Mouse (Mus musculus) layer of hippocampus, adult 9-11 months (tissue): Measurements from ENCODE around the gene Tnxb.
"Not testable (repeated sequence)": the region's sequence is repeated elsewhere in the genome, so short reads cannot be mapped to it uniquely, and the experiment has no call there.

ENCODE experiments used
- DNase-seq: peaks from one replicate; pipeline ENCODE4 v3.0.0; 2022

The Tnxb gene

DNA sequence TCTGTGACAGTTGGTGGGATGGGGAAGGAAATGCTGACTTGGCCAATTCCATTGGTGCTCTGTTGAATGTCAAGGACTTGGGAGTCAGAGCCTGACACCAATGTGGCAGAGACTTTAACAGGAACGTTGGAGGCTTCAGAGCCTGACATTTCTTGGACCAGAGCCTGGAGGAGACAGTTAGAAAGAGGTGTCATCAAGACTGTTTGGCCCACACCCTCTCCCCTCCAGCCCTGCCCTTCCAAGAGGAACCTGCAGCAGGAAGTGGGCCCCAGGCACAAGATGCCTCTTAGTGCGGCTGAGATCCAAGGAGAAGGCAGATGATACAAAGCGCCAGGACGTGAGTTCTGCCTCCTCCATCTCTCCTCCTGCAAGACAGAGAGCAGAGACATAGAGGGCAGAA is 69.9 kb downstream of the Tnxb start:
- DNase-seq: no peak

DNA sequence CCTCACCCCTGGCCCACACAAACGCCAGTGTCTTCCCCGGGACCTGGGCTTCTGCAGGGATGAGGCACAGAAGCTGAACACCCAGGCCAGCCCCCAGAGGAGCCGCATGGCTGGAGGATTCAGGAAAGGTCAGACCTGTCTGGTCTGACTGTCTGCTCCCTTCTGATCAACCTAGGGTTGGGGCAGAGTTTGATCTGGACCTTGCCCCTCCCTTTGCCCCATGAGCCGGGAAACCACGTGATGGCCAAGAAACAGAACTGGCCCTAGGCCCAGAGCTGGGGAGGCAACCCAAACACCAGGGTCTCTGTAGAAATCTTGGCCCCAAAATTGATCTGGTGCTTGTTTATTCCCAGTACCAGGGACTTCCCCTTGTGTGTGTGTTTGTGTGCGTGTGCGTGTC is 73.4 kb downstream of the Tnxb start, which contains the start of gene C4b:
Gene C4b, minus strand, starts transcription at position 164 of the 400 bp plus-strand sequence.
- DNase-seq: peak; percentile 74

DNA sequence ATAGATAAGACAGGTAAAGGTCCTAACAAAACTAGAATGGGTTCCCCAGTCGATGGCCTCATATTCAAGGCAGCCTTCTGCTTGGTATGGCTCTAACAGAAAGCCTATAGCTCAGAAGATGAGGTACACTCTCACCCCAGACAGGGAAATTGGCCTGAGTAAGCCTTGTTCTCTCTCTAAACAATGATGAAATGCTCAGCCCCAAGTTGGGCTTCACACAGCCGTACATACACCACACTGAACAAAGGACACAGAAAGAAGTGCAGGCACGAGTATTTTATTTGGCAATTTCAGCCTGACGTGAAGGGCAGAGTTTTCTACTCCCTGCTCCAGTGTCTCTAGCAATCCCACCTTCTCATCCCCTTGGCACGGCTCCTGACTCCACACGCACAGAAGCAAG is 73.9 kb downstream of the Tnxb start:
- no peak for DNase-seq

DNA sequence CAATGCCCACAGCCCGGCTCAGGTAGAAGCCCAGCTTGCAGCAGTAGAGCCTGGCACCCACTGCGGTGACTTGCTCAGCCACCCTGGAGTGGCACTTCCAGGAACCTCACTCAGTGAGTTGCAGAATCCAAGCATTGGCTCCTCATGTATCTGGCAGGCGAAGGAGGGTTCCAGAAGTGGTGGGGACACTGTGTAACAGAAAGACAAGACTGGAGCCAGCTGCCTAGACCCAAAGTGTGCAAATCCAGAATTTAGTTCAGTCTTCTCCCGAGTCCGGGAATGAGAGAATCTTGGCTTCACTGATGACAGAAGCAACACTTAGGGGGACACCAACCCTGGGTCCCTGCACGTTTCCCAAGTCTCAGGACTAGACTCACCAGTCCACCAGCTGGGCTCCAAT is 74.3 kb downstream of the Tnxb start:
- not testable (repeated sequence) for DNase-seq

DNA sequence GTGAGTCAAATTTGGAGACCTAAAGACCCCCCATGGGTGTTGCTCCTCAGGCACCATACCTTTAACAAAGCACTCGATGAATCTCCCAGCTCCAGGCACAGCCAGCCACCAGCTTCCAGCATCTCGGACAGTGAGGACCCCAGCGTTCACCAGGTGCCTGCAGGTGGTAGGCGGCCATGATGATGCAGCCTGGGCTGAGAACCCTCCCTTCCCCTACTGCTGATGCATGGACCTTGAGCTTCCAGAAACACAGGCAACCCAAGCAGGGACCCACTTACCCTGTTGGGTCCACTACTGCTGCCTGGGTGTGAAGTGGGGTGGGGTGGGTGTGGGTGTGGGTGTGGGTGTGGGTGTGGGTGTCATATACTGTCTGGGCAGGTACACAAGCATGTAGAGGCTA is 74.8 kb downstream of the Tnxb start:
- DNase-seq: not testable (repeated sequence)

DNA sequence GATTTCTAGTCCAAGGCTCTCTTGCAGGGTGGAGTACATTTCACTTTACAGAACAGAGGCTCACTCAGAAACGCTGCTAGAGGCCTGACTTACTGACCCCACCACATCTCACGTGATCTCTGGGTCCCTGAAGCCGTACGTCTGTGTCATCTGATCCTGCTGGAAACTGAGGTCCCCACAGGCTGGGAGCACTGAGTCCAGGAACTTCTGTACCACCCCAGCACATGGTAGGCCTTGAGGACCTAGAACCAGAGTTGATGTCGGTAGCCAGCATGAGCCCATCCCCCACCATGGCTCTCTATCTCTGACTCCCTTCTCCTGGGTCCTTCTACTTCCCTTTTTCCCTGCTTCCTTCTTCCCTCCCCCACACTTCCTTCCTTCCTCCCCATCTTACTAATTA is 76.2 kb downstream of the Tnxb start:
- no peak for DNase-seq

DNA sequence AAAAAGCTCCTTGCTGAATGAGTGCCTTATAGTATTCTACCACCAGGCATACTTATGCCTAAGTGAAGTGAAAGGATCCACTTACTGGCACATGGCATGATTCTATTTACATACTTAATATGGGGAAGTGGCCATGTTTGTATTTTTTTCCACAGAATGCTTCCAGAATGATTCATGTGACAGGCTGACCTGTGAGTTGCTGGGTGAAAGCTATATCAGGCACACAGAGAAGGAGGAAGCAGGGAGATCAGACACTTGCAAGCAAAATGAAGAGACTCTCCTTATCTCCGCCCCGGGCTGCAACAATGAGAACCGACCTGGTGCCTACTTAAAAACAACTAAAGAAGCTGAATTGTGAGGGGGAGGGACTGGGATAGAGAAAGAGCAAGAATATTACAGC is 91.1 kb downstream of the Tnxb start:
- no peak for DNase-seq
